Mouse (Mus musculus): ENCODE results near the gene Ism1. TPM values are rescaled to one million over a fixed set of nuclear protein-coding genes. Genes with fewer than 3 reads are reported as not detected.

Ism1 gene
- polyA plus RNA-seq (2015; fragmentation: Nextera tagmentation; extraction: Ambion mirVana) = 0.79 and 1.1 TPM in 2 replicates

DNA sequence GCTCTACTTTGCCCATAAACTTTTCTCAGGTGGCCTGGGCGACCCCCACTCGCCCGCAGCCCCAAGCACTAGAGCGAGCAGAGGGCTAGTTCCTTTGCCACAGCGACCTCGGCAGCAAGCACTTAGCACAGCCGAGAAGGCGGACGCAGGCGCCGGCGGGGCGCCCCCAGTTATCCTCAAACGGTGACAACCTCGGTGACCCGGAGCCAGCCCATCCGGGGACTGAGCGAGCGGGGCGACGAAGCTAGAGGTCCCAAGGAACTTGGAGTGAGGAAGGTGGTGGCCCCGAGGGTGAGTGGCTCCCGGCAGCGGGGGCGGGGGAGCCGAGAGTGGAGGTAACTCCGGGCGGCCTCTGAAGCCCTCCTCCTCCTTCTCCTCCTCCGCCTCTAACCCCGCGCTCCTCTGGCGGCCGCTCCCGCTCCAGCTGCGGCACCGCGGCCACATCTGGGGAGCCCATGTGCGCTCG lies at the start of gene Ism1:
Ism1 (plus strand) TSS at position 370 of the 466 bp plus-strand sequence.
- Histone ChIP-seq H3K27ac (ENCODE audit: low read depth, low read length) (peak within 1 kb of the TSS; percentile 85), H3K36me3 (ENCODE audit: control insufficient read depth, insufficient read depth, low read length) (no peaks in the 10 kb centered on the region), H3K9me3 (ENCODE audit: control insufficient read depth, low read length) (no peaks in the 10 kb centered on the region), H3K4me2 (ENCODE audit: low read length) (peak within 1 kb of the TSS; percentile 100), H3K4me1 (ENCODE audit: control insufficient read depth, insufficient read depth, low read depth, low read length) (peaks cover 14% of the 10 kb centered on the region), H3K4me3 (ENCODE audit: low read length) (peak within 1 kb of the TSS; percentile 63), H3K9ac (ENCODE audit: low read depth, low read length) (peak within 1 kb of the TSS; percentile 81), H3K27me3 (replicated peaks; ENCODE audit: control insufficient read depth, insufficient read depth, low read length) (peaks cover 7% of the 10 kb centered on the region)
- peak; percentile 63 for ATAC-seq
- under 1% methylated on average over 25 of the region's 39 CpGs for WGBS

DNA sequence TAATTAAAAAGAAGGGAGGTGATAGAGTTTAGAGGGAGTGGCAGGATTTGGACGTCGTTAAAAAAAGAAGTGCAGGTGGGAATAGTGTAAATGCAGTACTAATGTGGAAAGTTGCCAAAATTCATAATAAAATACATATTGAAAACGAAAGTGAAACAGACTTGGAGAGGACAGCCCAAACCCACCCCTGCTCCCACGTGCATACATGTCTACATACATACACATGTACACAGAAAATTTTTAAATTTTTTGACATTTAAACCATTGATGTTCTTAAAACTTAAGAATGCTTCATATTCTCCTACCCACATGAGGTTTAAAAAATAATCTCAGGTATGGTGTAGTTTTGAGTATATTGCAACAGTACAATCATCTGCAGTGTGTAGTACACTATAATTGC lies 49.2 kb upstream of the Ism1 start:
- no peak for ATAC-seq
- Histone ChIP-seq H3K27ac (ENCODE audit: low read depth, low read length) (no peak overlapping the region), H3K4me3 (ENCODE audit: low read length) (no peak overlapping the region), H3K36me3 (ENCODE audit: control insufficient read depth, insufficient read depth, low read length) (no peaks in the 10 kb centered on the region), H3K27me3 (replicated peaks; ENCODE audit: control insufficient read depth, insufficient read depth, low read length) (no peaks in the 10 kb centered on the region), H3K9ac (ENCODE audit: low read depth, low read length) (no peak overlapping the region), H3K9me3 (ENCODE audit: control insufficient read depth, low read length) (no peaks in the 10 kb centered on the region), H3K4me2 (ENCODE audit: low read length) (no peak overlapping the region), H3K4me1 (ENCODE audit: control insufficient read depth, insufficient read depth, low read depth, low read length) (no peaks in the 10 kb centered on the region)
- 83% methylated on average over 4 of the region's 4 CpGs for WGBS

DNA sequence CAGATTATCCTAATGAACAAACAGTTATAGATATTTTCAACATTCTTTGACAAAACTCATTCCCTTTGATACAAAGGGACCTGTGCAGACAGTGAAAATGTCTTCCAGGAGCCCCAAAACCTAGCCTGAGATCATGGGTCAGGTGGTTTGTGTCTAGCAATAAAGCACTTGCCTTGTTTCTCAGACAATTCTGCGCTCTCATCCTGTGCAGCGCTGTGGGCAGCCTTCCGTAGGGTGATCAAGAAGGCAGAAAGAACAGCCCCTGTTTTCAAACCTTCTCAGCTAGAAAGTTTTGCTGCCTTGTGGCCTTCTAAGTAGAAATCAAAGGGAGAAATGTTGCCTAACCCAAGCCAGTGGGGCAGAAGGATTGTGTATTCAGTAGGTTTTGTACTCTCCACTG lies 48.3 kb upstream of the Ism1 start:
- no peak for ATAC-seq

DNA sequence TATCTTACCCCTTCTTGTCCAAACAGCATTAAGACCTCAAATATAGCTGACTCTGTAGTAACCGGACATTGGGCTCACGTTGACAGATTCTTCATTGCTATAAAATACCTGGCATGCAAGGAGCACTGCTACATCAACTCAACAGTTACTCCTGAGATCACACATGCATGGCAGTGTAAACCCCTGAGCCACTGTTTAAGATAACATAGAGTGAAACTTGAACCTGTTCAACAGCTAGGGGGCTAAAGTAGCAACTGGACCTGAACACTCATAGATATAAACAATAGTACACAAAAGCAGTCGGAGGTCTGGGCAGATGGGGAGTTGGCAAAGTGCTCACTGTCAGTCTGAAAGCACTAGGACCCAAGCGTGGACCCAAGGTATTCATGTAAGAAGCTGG lies 43.5 kb upstream of the Ism1 start:
- Histone ChIP-seq H3K4me3 (ENCODE audit: low read length) (no peak overlapping the region), H3K4me2 (ENCODE audit: low read length) (no peak overlapping the region), H3K27ac (ENCODE audit: low read depth, low read length) (no peak overlapping the region), H3K27me3 (replicated peaks; ENCODE audit: control insufficient read depth, insufficient read depth, low read length) (no peaks in the 10 kb centered on the region; the same call in 1 of the 2 replicates), H3K9me3 (ENCODE audit: control insufficient read depth, low read length) (no peaks in the 10 kb centered on the region), H3K4me1 (ENCODE audit: control insufficient read depth, insufficient read depth, low read depth, low read length) (no peaks in the 10 kb centered on the region), H3K9ac (ENCODE audit: low read depth, low read length) (no peak overlapping the region), H3K36me3 (ENCODE audit: control insufficient read depth, insufficient read depth, low read length) (no peaks in the 10 kb centered on the region)
- 82% methylated on average over 4 of the region's 4 CpGs for WGBS
- ATAC-seq = no peak

More for the DNA sequence above, 48.3 kb upstream of the Ism1 start:
- Histone ChIP-seq H3K4me2 (ENCODE audit: low read length) (no peak overlapping the region), H3K27me3 (replicated peaks; ENCODE audit: control insufficient read depth, insufficient read depth, low read length) (no peaks in the 10 kb centered on the region), H3K4me3 (ENCODE audit: low read length) (no peak overlapping the region), H3K36me3 (ENCODE audit: control insufficient read depth, insufficient read depth, low read length) (no peaks in the 10 kb centered on the region), H3K27ac (ENCODE audit: low read depth, low read length) (no peak overlapping the region), H3K9me3 (ENCODE audit: control insufficient read depth, low read length) (no peaks in the 10 kb centered on the region), H3K9ac (ENCODE audit: low read depth, low read length) (no peak overlapping the region), H3K4me1 (ENCODE audit: control insufficient read depth, insufficient read depth, low read depth, low read length) (no peaks in the 10 kb centered on the region)
- WGBS = 86% methylated on average over 3 of the region's 3 CpGs

DNA sequence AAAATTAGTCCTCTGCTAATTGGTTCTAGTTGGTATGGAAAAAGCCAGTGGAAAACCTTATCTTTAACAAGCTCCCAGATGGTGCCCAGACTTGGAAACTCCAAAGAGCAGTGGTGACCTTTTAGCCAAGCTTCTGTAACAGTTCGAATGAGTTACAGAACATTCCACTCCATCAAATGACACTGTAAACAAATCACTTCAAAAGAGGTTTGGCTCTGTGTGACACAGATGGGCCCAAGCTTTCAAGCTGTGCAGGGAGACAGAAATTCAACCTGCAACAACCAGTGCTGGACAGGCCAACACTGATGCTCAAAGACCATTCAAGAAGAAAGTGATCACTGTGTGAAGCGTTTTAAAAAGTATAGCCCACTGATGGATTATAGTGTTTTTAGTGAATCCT lies 40.1 kb upstream of the Ism1 start:
- Histone ChIP-seq H3K9ac (ENCODE audit: low read depth, low read length) (no peak overlapping the region), H3K4me3 (ENCODE audit: low read length) (no peak overlapping the region), H3K9me3 (ENCODE audit: control insufficient read depth, low read length) (no peaks in the 10 kb centered on the region), H3K36me3 (ENCODE audit: control insufficient read depth, insufficient read depth, low read length) (no peaks in the 10 kb centered on the region), H3K27ac (ENCODE audit: low read depth, low read length) (no peak overlapping the region), H3K27me3 (replicated peaks; ENCODE audit: control insufficient read depth, insufficient read depth, low read length) (no peaks in the 10 kb centered on the region; the same call in 1 of the 2 replicates), H3K4me2 (ENCODE audit: low read length) (no peak overlapping the region), H3K4me1 (ENCODE audit: control insufficient read depth, insufficient read depth, low read depth, low read length) (no peaks in the 10 kb centered on the region)
- WGBS = 49% methylated on average over 2 of the region's 2 CpGs
- ATAC-seq = no peak

DNA sequence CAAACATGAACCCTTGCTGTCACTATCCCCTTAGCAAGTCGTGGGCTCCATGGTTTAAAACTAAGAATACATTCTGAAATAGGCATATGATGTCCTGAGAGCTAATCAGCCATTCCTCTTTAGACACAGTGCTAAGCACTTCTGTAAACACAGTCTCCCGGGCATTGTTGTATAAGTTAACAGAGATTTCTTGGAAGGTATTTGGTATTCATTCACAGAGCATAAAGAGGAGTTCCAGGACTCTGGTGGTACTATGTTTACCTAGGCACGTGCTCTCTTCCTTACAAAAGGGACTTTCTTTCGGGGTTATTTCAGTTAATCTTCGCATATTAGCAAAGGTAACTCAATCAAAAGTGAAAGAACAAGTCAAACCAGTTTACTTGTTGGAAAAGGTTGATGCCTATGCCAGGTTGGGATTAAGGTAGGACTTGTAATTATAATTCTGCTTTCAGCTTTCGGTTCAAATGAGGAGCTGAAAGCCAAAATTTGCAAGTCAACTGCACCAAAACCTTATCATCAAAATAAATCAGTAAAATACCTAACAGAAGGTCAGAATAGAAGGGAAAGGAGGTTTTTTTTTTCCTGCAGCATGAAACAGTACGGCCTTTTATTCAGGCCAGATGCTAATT lies 36.1 kb upstream of the Ism1 start:
- Histone ChIP-seq H3K4me2 (ENCODE audit: low read length) (no peak overlapping the region), H3K27me3 (replicated peaks; ENCODE audit: control insufficient read depth, insufficient read depth, low read length) (no peaks in the 10 kb centered on the region; the same call in 1 of the 2 replicates), H3K9ac (ENCODE audit: low read depth, low read length) (no peak overlapping the region), H3K36me3 (ENCODE audit: control insufficient read depth, insufficient read depth, low read length) (no peaks in the 10 kb centered on the region), H3K4me3 (ENCODE audit: low read length) (no peak overlapping the region), H3K27ac (ENCODE audit: low read depth, low read length) (no peak overlapping the region), H3K9me3 (ENCODE audit: control insufficient read depth, low read length) (no peaks in the 10 kb centered on the region), H3K4me1 (ENCODE audit: control insufficient read depth, insufficient read depth, low read depth, low read length) (no peaks in the 10 kb centered on the region)
- WGBS = 57% methylated on average over 7 of the region's 7 CpGs
- ATAC-seq = no peak

DNA sequence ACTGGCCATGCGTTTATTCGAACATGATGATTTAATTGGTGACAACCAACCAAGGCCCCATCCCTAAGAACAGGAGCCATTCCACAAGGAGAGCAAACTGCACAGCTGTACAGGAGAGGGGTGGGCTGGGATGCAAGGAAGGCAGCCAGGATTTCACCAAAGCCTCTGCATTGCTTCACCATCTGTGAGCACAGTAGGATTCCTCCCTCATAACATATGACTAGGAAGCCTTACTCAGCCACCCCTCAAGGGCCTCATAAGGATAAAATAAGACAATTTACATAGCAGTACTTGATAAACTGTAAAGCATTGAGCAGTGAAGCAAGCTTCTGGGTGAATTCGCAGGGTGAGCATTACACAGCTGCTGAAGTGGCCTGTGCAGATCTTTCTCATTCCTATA lies 28.5 kb upstream of the Ism1 start:
- Histone ChIP-seq H3K4me3 (ENCODE audit: low read length) (no peak overlapping the region), H3K27ac (ENCODE audit: low read depth, low read length) (no peak overlapping the region), H3K36me3 (ENCODE audit: control insufficient read depth, insufficient read depth, low read length) (no peaks in the 10 kb centered on the region), H3K9ac (ENCODE audit: low read depth, low read length) (no peak overlapping the region), H3K4me2 (ENCODE audit: low read length) (no peak overlapping the region), H3K4me1 (ENCODE audit: control insufficient read depth, insufficient read depth, low read depth, low read length) (no peaks in the 10 kb centered on the region), H3K9me3 (ENCODE audit: control insufficient read depth, low read length) (no peaks in the 10 kb centered on the region), H3K27me3 (replicated peaks; ENCODE audit: control insufficient read depth, insufficient read depth, low read length) (no peaks in the 10 kb centered on the region)
- WGBS = 70% methylated on average over 3 of the region's 3 CpGs
- peak; percentile 94 for ATAC-seq

DNA sequence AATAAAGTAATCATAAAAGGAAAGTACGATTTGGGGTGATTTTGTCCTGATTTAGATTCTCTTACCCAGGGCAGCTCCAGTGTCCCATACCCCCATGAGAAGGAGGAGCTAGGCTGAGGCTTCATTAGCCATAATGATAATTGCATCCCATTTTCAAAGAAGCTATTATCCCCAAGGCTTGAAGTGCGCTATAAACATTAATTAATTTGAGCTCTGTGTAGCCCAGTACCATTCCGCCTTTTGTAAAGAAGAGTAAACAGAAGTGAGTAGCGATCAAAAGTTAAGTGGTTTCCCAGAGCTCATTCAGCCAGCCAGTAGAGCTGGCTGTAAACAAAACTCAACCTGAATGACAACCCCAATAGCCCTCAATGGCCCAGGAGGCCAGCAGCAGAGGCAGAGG lies 21.2 kb upstream of the Ism1 start:
- no peaks in the 10 kb centered on the region for H3K4me1 ChIP-seq (ENCODE audit: control insufficient read depth, insufficient read depth, low read depth, low read length)
- peak; percentile 72 for ATAC-seq
- H3K9me3 ChIP-seq (ENCODE audit: control insufficient read depth, low read length) = no peaks in the 10 kb centered on the region
- WGBS = 55% methylated on average over 4 of the region's 4 CpGs
- no peak overlapping the region for H3K4me2 ChIP-seq (ENCODE audit: low read length)
- H3K36me3 ChIP-seq (ENCODE audit: control insufficient read depth, insufficient read depth, low read length) = no peaks in the 10 kb centered on the region
- no peak overlapping the region for H3K27ac ChIP-seq (ENCODE audit: low read depth, low read length)
- no peaks in the 10 kb centered on the region for H3K27me3 ChIP-seq (replicated peaks; ENCODE audit: control insufficient read depth, insufficient read depth, low read length)
- H3K4me3 ChIP-seq (ENCODE audit: low read length) = no peak overlapping the region
- no peak overlapping the region for H3K9ac ChIP-seq (ENCODE audit: low read depth, low read length)

DNA sequence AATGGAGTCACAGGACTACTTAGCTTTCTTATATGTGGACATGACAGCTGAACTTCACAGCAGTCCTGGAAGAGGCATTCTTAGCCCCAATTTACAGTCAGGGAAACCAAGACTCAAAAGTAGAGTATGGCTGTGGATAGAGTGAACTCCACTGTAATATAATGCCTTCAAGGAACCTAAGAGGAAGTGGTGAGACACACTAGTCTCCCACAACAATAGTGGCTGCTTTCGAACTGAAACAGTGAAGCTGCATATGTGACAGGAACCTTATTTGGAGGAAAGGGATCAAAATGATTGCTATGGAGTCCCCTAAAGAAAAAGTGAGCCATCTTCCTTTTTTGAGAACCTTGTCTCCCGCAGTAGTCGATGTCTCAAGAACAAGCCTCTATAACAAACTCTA lies 6.1 kb upstream of the Ism1 start:
- H3K4me3 ChIP-seq (ENCODE audit: low read length) = no peak overlapping the region
- H3K27me3 ChIP-seq (replicated peaks; ENCODE audit: control insufficient read depth, insufficient read depth, low read length) = no peaks in the 10 kb centered on the region
- no peak for ATAC-seq
- no peaks in the 10 kb centered on the region for H3K9me3 ChIP-seq (ENCODE audit: control insufficient read depth, low read length)
- no peak overlapping the region for H3K27ac ChIP-seq (ENCODE audit: low read depth, low read length)
- H3K36me3 ChIP-seq (ENCODE audit: control insufficient read depth, insufficient read depth, low read length) = no peaks in the 10 kb centered on the region
- peaks cover 9% of the 10 kb centered on the region for H3K4me1 ChIP-seq (ENCODE audit: control insufficient read depth, insufficient read depth, low read depth, low read length)
- no peak overlapping the region for H3K4me2 ChIP-seq (ENCODE audit: low read length)
- 85% methylated on average over 3 of the region's 3 CpGs for WGBS
- no peak overlapping the region for H3K9ac ChIP-seq (ENCODE audit: low read depth, low read length)

All from hindbrain, embryonic 16.5 days (tissue).